Mouse (Mus musculus) embryonic facial prominence, embryonic 10.5 days (tissue): ENCODE data around the gene Prkce. TPM values are rescaled to one million over a fixed set of nuclear protein-coding genes. Genes with fewer than 3 reads are reported as not detected.

Experiments
- DNase-seq: peaks from one replicate; pipeline ENCODE4 v3.0.0-alpha.2; 2017; ENCODE audit warnings: low spot score
- H3K27ac ChIP-seq: fragments of 300-500 bp; sonication (generic); replicated peaks from 2 replicates; pipeline ENCODE4 v1.5.1; 2016; ENCODE audit warnings: mild to moderate bottlenecking
- H3K27me3 ChIP-seq: fragments of 300-500 bp; sonication (generic); replicated peaks from 2 replicates; pipeline ENCODE4 v1.6.1; 2016; ENCODE audit warnings: low read depth, mild to moderate bottlenecking; ENCODE audit not compliant: poor library complexity, severe bottlenecking
- H3K36me3 ChIP-seq: fragments of 300-500 bp; sonication (generic); replicated peaks from 2 replicates; pipeline ENCODE4 v1.6.1; 2016; ENCODE audit warnings: mild to moderate bottlenecking, moderate library complexity
- H3K4me1 ChIP-seq: fragments of 300-500 bp; sonication (generic); 2 replicates; pipeline ENCODE4 v1.6.1; 2016
- H3K4me3 ChIP-seq: fragments of 300-500 bp; sonication (generic); 2 replicates; pipeline ENCODE4 v1.5.1; 2016; ENCODE audit warnings: mild to moderate bottlenecking, moderate library complexity
- H3K9me3 ChIP-seq: fragments of 300-500 bp; sonication (generic); 2 replicates; pipeline ENCODE4 v1.6.1; 2016; ENCODE audit warnings: mild to moderate bottlenecking
- WGBS: fragments of 180-500 bp; shearing (Covaris S2); methylation state at CpG from one replicate; pipeline ENCODE4 v1.1.7; 2016; 5-methylcytosine and 5-hydroxymethylcytosine counted together
- polyA plus RNA-seq: library from polyadenylated mRNA; unstranded; fragments of >200 nt; fragmentation: Nextera tagmentation; extraction: Ambion mirVana; gene quantifications from 2 replicates; pipeline ENCODE4 v1.2.1, GENCODE M21; 2016

Prkce gene
- polyA plus RNA-seq, 1 experiment from 2014 or later = 4.2 TPM

DNA sequence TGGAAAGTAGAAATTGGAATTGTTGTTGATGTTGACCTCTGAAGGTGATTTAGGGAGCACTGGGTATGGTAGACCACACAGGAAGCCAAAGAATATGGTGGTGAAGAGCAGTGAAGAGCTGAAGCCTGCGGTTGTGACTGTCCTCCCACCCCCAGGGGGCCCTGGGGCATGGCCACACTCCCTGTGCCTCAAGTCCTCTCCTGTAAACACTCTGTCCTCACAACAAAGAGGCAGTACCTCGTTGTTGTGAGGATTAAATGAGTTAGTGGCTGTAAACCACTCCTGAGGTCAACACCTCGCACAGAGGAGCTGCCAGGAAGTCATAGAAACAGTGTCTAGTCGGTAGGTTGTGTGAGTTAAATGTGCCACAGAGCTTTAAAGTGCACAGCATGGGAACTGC is 155.7 kb downstream of the Prkce start:
- peaks cover 38% of the 10 kb centered on the region for H3K4me1 ChIP-seq
- H3K27me3 ChIP-seq = no peaks in the 10 kb centered on the region
- DNase-seq = no peak
- no peak overlapping the region for H3K4me3 ChIP-seq
- 56% methylated on average over 4 of the region's 4 CpGs for whole genome bisulfite sequencing
- H3K36me3 ChIP-seq = no peaks in the 10 kb centered on the region
- peak overlapping the region; percentile 44; the same call in 1 of the 2 replicates for H3K27ac ChIP-seq
- H3K9me3 ChIP-seq = peaks cover 3% of the 10 kb centered on the region; the same call in 1 of the 2 replicates

DNA sequence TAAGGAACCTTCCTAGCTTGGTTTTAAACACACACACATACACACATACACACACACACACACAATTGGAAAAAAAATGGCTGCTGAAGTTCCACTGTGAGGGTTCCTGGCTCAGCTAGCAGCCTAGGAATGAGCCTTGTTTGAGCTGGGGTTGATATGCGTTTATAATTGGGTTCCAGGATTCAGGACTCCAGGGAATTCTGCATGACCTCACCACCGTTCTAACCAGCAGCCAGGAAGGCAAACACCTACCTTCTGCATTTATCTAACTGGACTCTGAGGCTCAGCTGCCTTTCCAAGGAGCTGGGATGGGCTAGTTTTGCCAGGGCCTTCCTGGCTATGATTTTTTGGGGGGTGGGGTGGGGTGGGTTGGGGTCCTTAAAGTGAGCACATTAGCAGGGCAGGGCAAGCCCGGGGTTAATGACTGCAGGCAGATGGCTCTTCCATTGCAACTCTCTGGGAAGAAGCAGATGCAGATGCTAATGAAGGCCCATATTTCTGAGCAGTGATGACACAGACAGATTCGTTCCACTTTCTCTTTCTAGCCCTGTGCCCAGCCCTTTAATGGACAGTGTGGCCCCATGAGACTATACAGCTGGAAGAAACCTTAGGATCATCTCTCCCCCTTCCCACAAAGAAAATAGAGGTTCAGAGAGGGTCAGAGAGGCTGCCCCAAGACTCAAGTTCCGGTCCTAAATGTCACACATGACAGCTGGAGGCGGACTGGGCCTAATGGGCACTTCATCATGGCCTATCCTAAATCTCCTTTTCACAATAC is 156.5 kb downstream of the Prkce start:
- H3K27me3 ChIP-seq = no peaks in the 10 kb centered on the region
- peak overlapping the region; percentile 44; the same call in 1 of the 2 replicates for H3K27ac ChIP-seq
- 68% methylated on average over 6 of the region's 6 CpGs for WGBS
- H3K4me3 ChIP-seq = no peak overlapping the region
- H3K9me3 ChIP-seq = no peaks in the 10 kb centered on the region
- DNase-seq = no peak
- H3K36me3 ChIP-seq = no peaks in the 10 kb centered on the region
- peaks cover 46% of the 10 kb centered on the region for H3K4me1 ChIP-seq

GRCm38 (mm10) chr17:86324756-86325155 is 157.2 kb downstream of the Prkce start:
- 90% methylated on average over 7 of the region's 7 CpGs for WGBS
- H3K27ac ChIP-seq = no peak overlapping the region

DNA sequence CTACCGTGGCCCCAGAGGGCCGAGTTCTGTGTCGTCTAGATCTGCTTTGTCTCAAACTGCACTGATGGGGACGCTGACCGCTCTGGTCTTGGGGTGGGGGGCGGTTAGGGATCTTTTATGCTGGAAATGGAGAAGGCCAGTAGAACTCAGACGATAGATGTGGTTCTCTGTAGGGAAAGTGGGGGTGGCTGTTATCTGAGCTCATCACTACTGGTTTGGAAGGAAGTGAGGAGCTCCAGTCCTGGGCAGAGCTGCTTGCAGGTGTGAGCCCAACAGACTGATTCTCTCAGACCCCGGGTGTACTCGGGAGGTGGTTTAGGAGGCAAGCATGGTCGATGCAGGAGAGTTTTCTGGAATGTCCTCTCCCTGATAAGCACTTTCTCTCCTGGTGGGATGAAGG is 157.7 kb downstream of the Prkce start:
- peaks cover 58% of the 10 kb centered on the region for H3K4me1 ChIP-seq
- no peak overlapping the region for H3K27ac ChIP-seq
- H3K27me3 ChIP-seq = no peaks in the 10 kb centered on the region
- H3K36me3 ChIP-seq = no peaks in the 10 kb centered on the region
- WGBS = 85% methylated on average over 10 of the region's 10 CpGs
- DNase-seq = no peak
- no peak overlapping the region for H3K4me3 ChIP-seq
- no peaks in the 10 kb centered on the region for H3K9me3 ChIP-seq

More at GRCm38 (mm10) chr17:86324756-86325155, 157.2 kb downstream of the Prkce start:
- no peaks in the 10 kb centered on the region for H3K27me3 ChIP-seq
- DNase-seq = no peak
- no peak overlapping the region for H3K4me3 ChIP-seq
- H3K36me3 ChIP-seq = no peaks in the 10 kb centered on the region
- no peaks in the 10 kb centered on the region for H3K9me3 ChIP-seq
- peaks cover 52% of the 10 kb centered on the region for H3K4me1 ChIP-seq

- Histone ChIP-seq H3K9me3 (no peaks in the 10 kb centered on the region), H3K27me3 (no peaks in the 10 kb centered on the region), H3K36me3 (no peaks in the 10 kb centered on the region), H3K4me1 (peaks cover 72% of the 10 kb centered on the region), H3K4me3 (no peak overlapping the region), H3K27ac (no peak overlapping the region)
- WGBS = 80% methylated on average over 4 of the region's 4 CpGs
- DNase-seq = no peak
Observed at GRCm38 (mm10) chr17:86327958-86328357, 160.4 kb downstream of the Prkce start.

DNA sequence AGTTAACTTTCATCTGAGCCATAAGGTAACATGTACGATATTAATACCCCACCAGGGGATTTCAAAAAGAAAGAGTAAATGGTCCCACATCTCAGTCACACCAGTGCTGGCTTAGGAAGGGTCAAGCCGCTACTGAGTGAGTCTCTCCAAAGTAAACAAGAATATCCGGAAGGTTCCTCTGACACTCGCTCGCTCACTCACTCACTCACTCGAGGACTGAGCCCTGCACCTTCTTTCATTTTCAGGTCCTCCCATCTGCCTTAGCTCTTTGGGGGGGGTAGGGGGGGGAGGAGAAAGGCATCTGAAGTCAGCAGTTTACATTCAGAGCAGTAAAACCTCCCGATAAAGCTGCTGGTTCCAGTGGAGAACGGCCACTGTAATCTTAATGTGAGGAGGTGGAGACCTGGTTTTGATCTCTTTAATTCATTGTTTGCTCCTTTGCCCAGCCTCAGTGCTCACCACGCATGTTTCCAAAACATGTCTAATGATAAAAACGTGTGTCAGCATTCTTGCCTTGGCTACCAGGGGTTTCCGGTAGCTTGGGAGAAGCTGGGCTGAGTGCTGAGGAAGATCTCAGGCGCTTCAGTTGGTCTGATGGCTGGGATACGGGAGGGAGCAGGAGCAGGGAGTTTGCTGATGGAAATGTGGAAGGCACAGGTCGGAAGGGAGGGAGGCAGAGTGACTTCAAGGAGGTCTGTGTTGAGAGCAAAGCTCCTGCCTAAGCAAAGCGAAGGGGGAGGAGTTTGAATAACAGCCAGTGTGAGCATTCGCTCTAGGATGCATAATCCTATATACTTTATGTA is 161.9 kb downstream of the Prkce start:
- Histone ChIP-seq H3K4me1 (peaks cover 57% of the 10 kb centered on the region), H3K36me3 (no peaks in the 10 kb centered on the region), H3K9me3 (no peaks in the 10 kb centered on the region), H3K4me3 (peak overlapping the region; percentile 27; the same call in 1 of the 2 replicates), H3K27me3 (no peaks in the 10 kb centered on the region), H3K27ac (peak overlapping the region; percentile 70)
- DNase-seq = peak; percentile 33
- WGBS = 28% methylated on average over 16 of the region's 16 CpGs

GRCm38 (mm10) chr17:86330076-86330955 is 162.7 kb downstream of the Prkce start:
- DNase-seq = peak; percentile 26
- Histone ChIP-seq H3K27ac (peak overlapping the region; percentile 70), H3K27me3 (no peaks in the 10 kb centered on the region), H3K9me3 (no peaks in the 10 kb centered on the region), H3K4me1 (peaks cover 49% of the 10 kb centered on the region), H3K4me3 (no peak overlapping the region), H3K36me3 (no peaks in the 10 kb centered on the region)
- WGBS = 60% methylated on average over 16 of the region's 16 CpGs

- no peaks in the 10 kb centered on the region for H3K9me3 ChIP-seq
- 80% methylated on average over 8 of the region's 8 CpGs for WGBS
- peak overlapping the region; percentile 70; the same call in 1 of the 2 replicates for H3K27ac ChIP-seq
- no peaks in the 10 kb centered on the region for H3K36me3 ChIP-seq
- peaks cover 47% of the 10 kb centered on the region for H3K4me1 ChIP-seq
- no peaks in the 10 kb centered on the region for H3K27me3 ChIP-seq
- H3K4me3 ChIP-seq = no peak overlapping the region
- DNase-seq = no peak
Observed at GRCm38 (mm10) chr17:86331835-86332234, 164.2 kb downstream of the Prkce start.

- H3K27me3 ChIP-seq = no peaks in the 10 kb centered on the region
- no peak for DNase-seq
- no peaks in the 10 kb centered on the region for H3K36me3 ChIP-seq
- no peak overlapping the region for H3K4me3 ChIP-seq
- WGBS = 86% methylated on average over 4 of the region's 4 CpGs
- H3K27ac ChIP-seq = no peak overlapping the region
- H3K9me3 ChIP-seq = no peaks in the 10 kb centered on the region
- peaks cover 43% of the 10 kb centered on the region for H3K4me1 ChIP-seq
Observed at GRCm38 (mm10) chr17:86334990-86335389, 167.4 kb downstream of the Prkce start.

- Histone ChIP-seq H3K4me3 (no peak overlapping the region), H3K27ac (0 out of 2 replicates have a peak overlapping the region, but pooled peaks have one; percentile 26), H3K4me1 (peaks cover 26% of the 10 kb centered on the region), H3K27me3 (no peaks in the 10 kb centered on the region), H3K36me3 (no peaks in the 10 kb centered on the region), H3K9me3 (no peaks in the 10 kb centered on the region)
- DNase-seq = no peak
- WGBS = 55% methylated on average over 4 of the region's 4 CpGs
Observed at GRCm38 (mm10) chr17:86336652-86337073, 169.1 kb downstream of the Prkce start.

GRCm38 (mm10) chr17:86337076-86337475 is 169.5 kb downstream of the Prkce start:
- no peak overlapping the region for H3K4me3 ChIP-seq
- H3K27ac ChIP-seq = peak overlapping the region; percentile 48; the same call in 1 of the 2 replicates
- no peaks in the 10 kb centered on the region for H3K36me3 ChIP-seq
- H3K4me1 ChIP-seq = peaks cover 23% of the 10 kb centered on the region
- H3K9me3 ChIP-seq = no peaks in the 10 kb centered on the region
- no peak for DNase-seq
- H3K27me3 ChIP-seq = no peaks in the 10 kb centered on the region
- WGBS = 65% methylated on average over 3 of the region's 3 CpGs

DNA sequence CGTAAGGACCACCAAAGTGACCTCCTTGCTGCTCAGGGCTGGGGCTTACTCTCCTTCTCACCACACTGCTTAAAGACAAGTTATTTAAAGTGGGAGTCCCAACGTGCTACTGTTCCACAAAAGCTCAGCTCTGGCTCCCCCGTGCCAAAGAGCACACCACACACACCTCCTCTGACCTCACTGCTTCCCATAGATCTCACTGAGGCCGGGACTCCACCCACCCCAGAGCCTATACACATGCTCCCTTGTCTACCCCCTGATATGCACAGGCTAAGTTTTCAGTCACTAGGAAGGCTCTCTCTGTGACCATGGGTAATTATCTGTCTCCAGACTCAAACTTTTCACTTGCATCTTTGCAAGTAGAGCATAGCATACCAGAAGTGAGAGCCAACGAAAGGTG is 170.7 kb downstream of the Prkce start:
- 71% methylated on average over 5 of the region's 5 CpGs for WGBS
- no peaks in the 10 kb centered on the region for H3K27me3 ChIP-seq
- peaks cover 23% of the 10 kb centered on the region for H3K4me1 ChIP-seq
- no peaks in the 10 kb centered on the region for H3K36me3 ChIP-seq
- no peak overlapping the region for H3K27ac ChIP-seq
- H3K9me3 ChIP-seq = no peaks in the 10 kb centered on the region
- no peak overlapping the region for H3K4me3 ChIP-seq
- DNase-seq = no peak
